Mouse (Mus musculus) G1E (cell line): ENCODE measurements around the gene Miga2. TPM values are rescaled to one million over a fixed set of nuclear protein-coding genes. Genes with fewer than 3 reads are reported as not detected.

Source experiments
- ATAC-seq: 2 replicates; pipeline ENCODE4 v1.8.0; 2016; ENCODE audit warnings: mild to moderate bottlenecking; ENCODE audit not compliant: insufficient number of reproducible peaks, poor library complexity, low FRiP score, severe bottlenecking; ENCODE audit errors: extremely low read depth
- DNase-seq: peaks from one replicate; pipeline ENCODE4 v3.0.0; 2012; ENCODE audit warnings: low spot score
- H3K27me3 ChIP-seq: 2 replicates; pipeline ENCODE4 v1.6.1; 2012; ENCODE audit warnings: mild to moderate bottlenecking, low read length, inconsistent platforms; ENCODE audit not compliant: insufficient read depth
- H3K36me3 ChIP-seq: replicated peaks from 2 replicates; pipeline ENCODE3; 2012; ENCODE audit warnings: mild to moderate bottlenecking, inconsistent platforms
- H3K4me1 ChIP-seq: 2 replicates; pipeline ENCODE4 v1.6.1; 2012; ENCODE audit warnings: low read depth, low read length, inconsistent platforms, mixed read lengths; ENCODE audit not compliant: insufficient read depth
- H3K4me3 ChIP-seq: 2 replicates; pipeline ENCODE4 v1.5.1; 2012; ENCODE audit warnings: low read depth, mild to moderate bottlenecking, inconsistent platforms, low read length, moderate library complexity, mixed read lengths
- H3K9me3 ChIP-seq: replicated peaks from 2 replicates; pipeline ENCODE4 v1.6.1; 2012; ENCODE audit warnings: inconsistent platforms
- CTCF ChIP-seq: IDR thresholded peaks from 2 replicates; pipeline ENCODE4 v1.5.1; 2012; ENCODE audit warnings: low read depth, low read length, inconsistent platforms, mixed read lengths
- GATA1 ChIP-seq: IDR thresholded peaks from 2 replicates; pipeline ENCODE4 v1.6.1; 2012; ENCODE audit warnings: borderline replicate concordance, low read length, inconsistent platforms, mixed read lengths
- GATA2 ChIP-seq: IDR thresholded peaks from 2 replicates; pipeline ENCODE4 v1.6.1; 2012; ENCODE audit warnings: low read depth, low read length, inconsistent platforms, borderline replicate concordance
- POLR2AphosphoS5 ChIP-seq: IDR thresholded peaks from 2 replicates; pipeline ENCODE4 v1.6.1; 2012; ENCODE audit warnings: low read depth, low read length, inconsistent platforms; ENCODE audit not compliant: insufficient replicate concordance
- TAL1 ChIP-seq: conservative IDR thresholded peaks from 2 replicates; pipeline ENCODE4 v1.6.1; 2012; ENCODE audit warnings: low read depth, low read length, inconsistent platforms, mixed read lengths
- polyA plus RNA-seq: library from polyadenylated mRNA; stranded (reverse); fragments of >175 nt; gene quantifications from 2 replicates; pipeline ENCODE4 v1.2.3, GENCODE M21; 2012
- total RNA-seq, 2 experiments: library from RNA; stranded (forward) in 1 of 2; stranded (reverse) in 1 of 2; fragments of 200-1000 nt in 1 of 2; fragments of >200 nt in 1 of 2; fragmentation: Nextera tagmentation in 1 of 2; gene quantifications; 2 replicates each; pipeline ENCODE4 v1.2.3; 2014 to 2017

Gene Miga2
- total and polyA plus RNA-seq, 3 experiments = 9.0 to 9.5 (median 9.2) TPM

DNA sequence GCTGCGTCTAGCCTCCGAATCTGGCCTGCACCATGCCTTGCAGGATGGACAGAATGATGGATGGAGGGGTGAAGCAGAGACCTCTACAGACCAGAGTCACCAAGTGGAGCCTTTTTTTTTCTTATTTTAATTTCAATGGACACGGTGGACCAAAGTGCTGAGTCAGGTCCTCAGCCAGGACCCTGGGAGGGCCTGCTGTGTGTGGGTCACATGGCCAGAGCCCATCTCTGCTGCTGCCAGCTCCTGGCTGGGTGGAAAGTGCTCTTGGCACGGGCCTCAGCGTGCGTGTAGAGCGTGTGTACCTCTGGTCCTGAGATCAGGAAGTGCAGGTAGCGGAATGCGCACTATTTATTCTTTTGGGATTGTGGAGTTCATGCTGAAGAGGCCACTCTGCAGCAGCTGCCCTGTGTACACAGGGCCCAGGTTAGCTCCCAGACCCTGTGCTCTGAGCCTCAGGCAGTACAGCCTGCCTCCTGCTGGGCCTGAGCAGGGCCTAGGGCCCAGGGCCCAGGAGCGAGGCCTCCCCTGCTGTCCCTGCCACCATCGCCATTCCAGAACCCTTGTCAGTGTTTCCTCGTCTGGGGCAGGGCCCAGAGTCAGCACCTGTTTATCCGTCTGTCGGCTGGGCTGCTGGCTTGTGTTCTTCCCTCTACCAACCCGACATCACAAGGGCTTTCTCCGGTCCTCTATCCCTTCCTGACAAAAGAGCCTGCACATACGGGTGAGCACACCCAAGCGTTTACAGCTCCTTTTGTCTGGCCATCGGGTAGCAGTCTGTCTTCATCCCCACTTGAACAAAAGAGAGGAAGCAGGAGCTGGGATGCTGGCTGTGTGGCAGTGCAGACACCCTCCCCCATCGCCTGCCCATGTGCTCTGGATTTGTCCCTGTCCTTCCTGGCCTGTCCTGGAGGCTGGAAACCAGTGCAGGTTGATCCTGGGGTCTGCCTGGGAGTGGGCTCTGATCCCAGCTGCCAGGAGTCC, 35.4 kb downstream of the Miga2 start:
- H3K27me3 ChIP-seq = no peaks in the 10 kb centered on the region
- H3K4me3 ChIP-seq = no peak overlapping the region
- H3K36me3 ChIP-seq = peaks cover 98% of the 10 kb centered on the region
- DNase-seq = no peak
- H3K9me3 ChIP-seq = no peaks in the 10 kb centered on the region
- H3K4me1 ChIP-seq = peaks cover 55% of the 10 kb centered on the region
- no peak for ATAC-seq
- TF ChIP-seq GATA2 = no peak
- TF ChIP-seq POLR2AphosphoS5 = no peak
- TF ChIP-seq GATA1 = no peak
- no peak for TF ChIP-seq TAL1
- no peak for TF ChIP-seq CTCF

- peaks cover 34% of the 10 kb centered on the region for H3K4me1 ChIP-seq
- TF ChIP-seq TAL1 (no peak), GATA2 (no peak), CTCF (no peak), GATA1 (no peak), POLR2AphosphoS5 (no peak)
- no peak for DNase-seq
- no peak for ATAC-seq
- H3K4me3 ChIP-seq = no peak overlapping the region
- H3K27me3 ChIP-seq = no peaks in the 10 kb centered on the region
- no peaks in the 10 kb centered on the region for H3K9me3 ChIP-seq
- peaks cover 98% of the 10 kb centered on the region for H3K36me3 ChIP-seq
These were observed 37.5 kb downstream of the Miga2 start for GRCm38 (mm10) chr2:30401581-30401980.

DNA sequence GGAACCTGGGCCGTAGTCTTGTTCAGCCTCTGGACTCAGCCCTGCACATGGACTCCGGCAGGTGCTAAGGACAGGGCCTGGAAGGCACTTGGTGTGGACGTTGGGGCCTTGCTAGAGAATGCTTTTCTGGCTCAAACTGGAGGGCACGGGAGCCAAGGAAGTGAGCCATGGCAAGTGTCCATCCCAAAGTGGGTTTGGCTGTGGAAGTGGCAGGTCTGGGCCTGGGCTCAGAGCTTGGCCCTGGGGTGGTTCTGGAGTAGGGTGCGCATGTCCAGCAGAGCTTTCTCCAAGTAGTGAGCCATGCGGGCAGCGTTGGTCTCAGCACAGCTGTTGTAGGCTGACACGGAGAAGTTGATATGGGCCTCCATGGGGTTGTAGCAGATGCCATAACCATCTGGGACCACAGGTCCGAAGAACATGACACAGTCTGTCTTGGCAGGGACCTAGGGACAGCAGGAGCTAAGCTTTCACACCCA, 38.4 kb downstream of the Miga2 start:
- no peaks in the 10 kb centered on the region for H3K9me3 ChIP-seq
- H3K4me1 ChIP-seq = peaks cover 27% of the 10 kb centered on the region
- H3K27me3 ChIP-seq = no peaks in the 10 kb centered on the region
- H3K36me3 ChIP-seq = peaks cover 98% of the 10 kb centered on the region
- no peak for TF ChIP-seq TAL1
- TF ChIP-seq POLR2AphosphoS5 = peak; percentile 16; the same call in 1 of the 2 replicates
- H3K4me3 ChIP-seq = no peak overlapping the region
- ATAC-seq (no peak), DNase-seq (no peak)

DNA sequence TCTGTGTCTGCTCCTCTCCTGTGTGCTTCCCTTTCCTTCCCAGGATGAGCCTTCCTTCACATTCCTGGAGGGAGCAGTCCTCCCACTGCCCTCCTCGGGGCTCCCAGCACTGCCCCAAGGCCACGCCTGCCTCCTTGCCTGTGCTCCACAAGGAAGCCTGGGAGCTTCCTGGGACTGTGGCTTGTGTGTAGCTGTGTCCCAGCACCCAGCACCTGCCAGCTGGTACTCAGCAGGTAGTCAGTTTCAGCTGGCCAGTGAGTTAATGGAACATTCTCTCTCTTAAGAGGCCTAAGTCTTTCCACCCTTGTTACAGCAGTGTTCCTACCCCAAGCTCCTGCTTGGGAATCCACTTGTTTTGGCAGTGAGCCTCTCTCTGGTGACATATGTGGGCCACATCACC, 38.8 kb downstream of the Miga2 start:
- Histone ChIP-seq H3K36me3 (peaks cover 98% of the 10 kb centered on the region), H3K4me3 (no peak overlapping the region), H3K27me3 (no peaks in the 10 kb centered on the region), H3K9me3 (no peaks in the 10 kb centered on the region), H3K4me1 (peaks cover 25% of the 10 kb centered on the region)
- ATAC-seq = no peak
- TF ChIP-seq GATA1 = no peak
- TF ChIP-seq GATA2 = no peak
- TF ChIP-seq POLR2AphosphoS5 = no peak
- no peak for TF ChIP-seq CTCF
- TF ChIP-seq TAL1 = no peak
- DNase-seq = no peak

- H3K4me1 ChIP-seq = peaks cover 16% of the 10 kb centered on the region
- H3K27me3 ChIP-seq = no peaks in the 10 kb centered on the region
- peaks cover 98% of the 10 kb centered on the region for H3K36me3 ChIP-seq
- DNase-seq (no peak), ATAC-seq (no peak)
- peak overlapping the region; percentile 1; the same call in 1 of the 2 replicates for H3K4me3 ChIP-seq
- TF ChIP-seq TAL1 = no peak
- no peaks in the 10 kb centered on the region for H3K9me3 ChIP-seq
These were observed 39.8 kb downstream of the Miga2 start for GRCm38 (mm10) chr2:30403870-30404269.

- Histone ChIP-seq H3K4me1 (0 out of 2 replicates have a peak, but pooled peaks cover 2% of the 10 kb centered on the region), H3K36me3 (peaks cover 96% of the 10 kb centered on the region), H3K9me3 (no peaks in the 10 kb centered on the region), H3K27me3 (no peaks in the 10 kb centered on the region), H3K4me3 (no peak overlapping the region)
- no peak for DNase-seq
- TF ChIP-seq TAL1 (no peak), POLR2AphosphoS5 (no peak), GATA1 (no peak), GATA2 (no peak), CTCF (no peak)
- ATAC-seq = no peak
These were observed 43.2 kb downstream of the Miga2 start for GRCm38 (mm10) chr2:30407221-30407620.
